Mouse (Mus musculus) myocyte (in vitro differentiated cells): ENCODE measurements around the gene Camkmt. TPM values are rescaled to one million over a fixed set of nuclear protein-coding genes. Genes with fewer than 3 reads are reported as not detected.

Experiments
- H3K27me3 ChIP-seq: one replicate; pipeline ENCODE4 v1.6.1; 2011; ENCODE audit not compliant: control insufficient read depth, insufficient read depth, insufficient read length
- H3K36me3 ChIP-seq: one replicate; pipeline ENCODE4 v1.6.1; 2011; ENCODE audit not compliant: control insufficient read depth, insufficient read depth
- H3K4me2 ChIP-seq: one replicate; pipeline ENCODE4 v1.6.1; 2011; ENCODE audit warnings: low read depth, control low read depth
- H3K4me3 ChIP-seq: one replicate; pipeline ENCODE4 v1.5.1; 2011; ENCODE audit warnings: mild to moderate bottlenecking, control low read depth, moderate library complexity
- H3K79me2 ChIP-seq: one replicate; pipeline ENCODE4 v1.6.1; 2011; ENCODE audit not compliant: control insufficient read depth, insufficient read depth
- H3ac ChIP-seq: one replicate; pipeline ENCODE4 v1.6.1; 2011; ENCODE audit not compliant: control insufficient read depth, insufficient read length
- CEBPB ChIP-seq: IDR thresholded peaks from 2 replicates; pipeline ENCODE4 v1.6.1; 2011; ENCODE audit warnings: mild to moderate bottlenecking, moderate library complexity; ENCODE audit not compliant: poor library complexity, insufficient read depth, severe bottlenecking
- E2F4 ChIP-seq: IDR thresholded peaks from one replicate; pipeline ENCODE4 v1.6.1; 2011; ENCODE audit warnings: mild to moderate bottlenecking, control low read depth, moderate library complexity; ENCODE audit not compliant: insufficient read depth
- MAX ChIP-seq: IDR thresholded peaks from one replicate; pipeline ENCODE4 v1.6.1; 2011; ENCODE audit warnings: low read depth, mild to moderate bottlenecking, control low read depth
- MYOD1 ChIP-seq, 3 experiments: IDR thresholded peaks; one replicate each; pipeline ENCODE4 v1.6.1; 2011; ENCODE audit warnings: control low read depth in 2 of 3, low read depth in 2 of 3, mild to moderate bottlenecking in 2 of 3, moderate library complexity in 1 of 3; ENCODE audit not compliant: insufficient read length in 2 of 3, control insufficient read depth in 1 of 3
- MYOG ChIP-seq, 3 experiments: IDR thresholded peaks; one replicate each; pipeline ENCODE4 v1.6.1; 2011; ENCODE audit warnings: control low read depth in 2 of 3, low read depth in 2 of 3, mild to moderate bottlenecking in 2 of 3; ENCODE audit not compliant: insufficient read length in 2 of 3, control insufficient read depth in 1 of 3, insufficient read depth in 1 of 3
- POLR2A ChIP-seq: IDR thresholded peaks from one replicate; pipeline ENCODE4 v1.6.1; 2011; ENCODE audit warnings: low read depth, mild to moderate bottlenecking, control low read depth, moderate library complexity; ENCODE audit not compliant: insufficient read length
- POLR2AphosphoS2 ChIP-seq: IDR thresholded peaks from one replicate; pipeline ENCODE4 v1.6.1; 2011; ENCODE audit warnings: low read depth, control low read depth; ENCODE audit not compliant: insufficient read length
- REST ChIP-seq: IDR thresholded peaks from one replicate; pipeline ENCODE4 v1.6.1; 2011; ENCODE audit warnings: mild to moderate bottlenecking, control low read depth, moderate library complexity; ENCODE audit not compliant: insufficient read depth, insufficient read length
- SRF ChIP-seq: IDR thresholded peaks from one replicate; pipeline ENCODE4 v1.6.1; 2011; ENCODE audit warnings: low read depth; ENCODE audit not compliant: control insufficient read depth, insufficient read length
- TCF12 ChIP-seq: IDR thresholded peaks from one replicate; pipeline ENCODE4 v1.6.1; 2011; ENCODE audit warnings: mild to moderate bottlenecking, control low read depth; ENCODE audit not compliant: poor library complexity, insufficient read depth, severe bottlenecking
- TCF3 ChIP-seq: IDR thresholded peaks from one replicate; pipeline ENCODE4 v1.6.1; 2011; ENCODE audit warnings: low read depth, control low read depth; ENCODE audit not compliant: insufficient read length
- USF1 ChIP-seq: IDR thresholded peaks from one replicate; pipeline ENCODE4 v1.6.1; 2011; ENCODE audit warnings: low read depth, mild to moderate bottlenecking, control low read depth, moderate library complexity
- polyA plus RNA-seq: library from polyadenylated mRNA; unstranded; fragments of >200 nt; fragmentation: generic; extraction: Trizol; gene quantifications from one replicate; pipeline ENCODE4 v1.2.1, GENCODE M21; 2012; ENCODE audit warnings: missing spikeins

Gene Camkmt
- polyA plus RNA-seq, result 1.4 TPM

DNA sequence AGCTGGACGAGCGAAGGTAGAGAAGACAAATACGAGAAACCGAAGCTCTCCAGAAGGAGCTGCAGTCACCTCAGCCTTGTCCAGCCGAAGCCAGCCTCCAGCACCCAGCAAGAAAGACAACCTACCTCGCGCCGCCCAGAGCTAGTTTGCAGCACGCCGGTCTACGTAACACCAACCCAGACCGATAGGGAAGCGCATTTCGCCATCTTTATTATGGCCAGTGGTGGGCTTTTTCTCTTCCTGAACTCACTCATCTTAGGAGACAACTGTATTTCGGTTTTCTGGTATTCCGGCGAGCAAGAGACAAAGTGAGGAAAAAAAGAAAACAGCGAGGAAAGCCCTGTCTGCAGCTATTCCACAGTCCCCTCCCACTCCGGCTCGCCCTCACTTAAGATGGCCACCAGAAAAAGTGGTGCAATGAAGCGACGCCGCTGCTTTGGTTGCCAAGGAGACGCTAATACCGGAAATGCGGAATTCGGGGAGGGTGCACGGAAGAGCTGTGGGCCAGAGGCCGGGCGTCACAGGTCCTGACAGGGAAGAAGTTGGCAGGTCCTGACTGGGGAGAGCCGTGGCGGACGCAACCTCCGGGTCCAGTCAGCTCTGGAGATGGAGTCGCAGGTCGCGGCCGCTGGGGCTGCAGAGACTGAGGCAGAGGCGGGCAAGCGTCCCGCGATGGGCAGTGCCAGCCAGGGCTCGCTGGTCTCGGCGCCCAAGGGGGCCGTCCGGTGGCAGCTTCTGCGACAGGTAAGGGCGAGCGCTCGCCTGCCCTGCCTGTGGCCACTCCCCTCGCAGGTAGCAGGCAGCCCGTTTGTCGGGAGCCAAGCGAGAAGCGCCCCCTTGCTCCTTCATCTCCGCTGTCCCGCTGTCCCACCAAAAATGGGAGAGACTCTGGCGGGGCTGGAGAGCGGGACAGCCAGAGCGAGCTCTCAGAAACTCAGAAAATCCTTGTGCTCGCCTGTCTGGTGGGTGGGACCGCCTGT lies at the start of gene Camkmt, which contains the start of gene Prepl:
Gene Camkmt, plus strand, starts transcription at position 433 of the 980 bp plus-strand sequence.
Gene Prepl, minus strand, starts transcription at position 122 of the 980 bp plus-strand sequence.
- peak within 1 kb of the TSS; percentile 68 for H3K4me3 ChIP-seq
- no peaks in the 10 kb centered on the region for H3K27me3 ChIP-seq
- TF ChIP-seq TCF12 (no peak), CEBPB (0 out of 2 replicates have a peak, but pooled peaks have one; percentile 66), SRF (peak; percentile 16), POLR2AphosphoS2 (peak; percentile 76), MYOD1 (IDR thresholded peaks at IDR 0.05; ENCODE audit: control insufficient read depth in 1 of 3, insufficient read length in 2 of 3, low read depth in 2 of 3) (peak in 1 of 3 experiments; percentile 4), POLR2A (peak; percentile 87), MYOG (IDR thresholded peaks at IDR 0.05; ENCODE audit: control insufficient read depth in 1 of 3, insufficient read depth in 1 of 3, insufficient read length in 2 of 3, low read depth in 2 of 3) (no peak), REST (no peak)
- H3K4me2 ChIP-seq, result peak within 1 kb of the TSS; percentile 84
- H3K36me3 ChIP-seq, result no peaks in the 10 kb centered on the region
- peak within 1 kb of the TSS; percentile 70 for H3ac ChIP-seq
- no peaks in the 10 kb centered on the region for H3K79me2 ChIP-seq

DNA sequence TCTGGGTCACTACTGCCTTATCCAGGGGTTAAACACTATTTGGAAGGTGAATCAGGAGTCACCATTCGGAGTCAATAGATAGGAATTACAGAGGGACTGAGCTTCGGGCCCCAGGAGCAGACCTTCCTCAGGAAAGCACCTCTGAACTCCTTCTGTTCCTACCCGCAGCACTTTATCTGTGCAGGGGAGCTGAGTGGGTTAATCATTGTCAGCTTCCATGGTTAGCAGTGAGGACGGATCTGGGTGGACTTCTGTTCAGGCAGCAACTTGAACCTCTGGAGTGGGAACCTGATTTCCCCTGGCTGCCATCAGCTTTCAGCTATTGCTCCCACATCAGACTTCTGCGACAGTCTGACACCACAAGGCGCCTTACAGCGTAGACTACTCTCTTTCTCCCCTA lies 49.4 kb upstream of the Camkmt start:
- H3ac ChIP-seq, result no peak overlapping the region
- H3K4me2 ChIP-seq, result no peak overlapping the region
- TF ChIP-seq POLR2A, result no peak
- no peak for TF ChIP-seq MYOD1 (IDR thresholded peaks at IDR 0.05; ENCODE audit: control insufficient read depth in 1 of 3, insufficient read length in 2 of 3, low read depth in 2 of 3)
- no peak for TF ChIP-seq MYOG (IDR thresholded peaks at IDR 0.05; ENCODE audit: control insufficient read depth in 1 of 3, insufficient read depth in 1 of 3, insufficient read length in 2 of 3, low read depth in 2 of 3)
- no peak for TF ChIP-seq USF1
- no peak for TF ChIP-seq E2F4
- TF ChIP-seq POLR2AphosphoS2, result no peak
- no peak for TF ChIP-seq SRF
- no peak for TF ChIP-seq TCF12
- no peak for TF ChIP-seq TCF3
- TF ChIP-seq REST, result no peak
- TF ChIP-seq CEBPB, result no peak
- no peak for TF ChIP-seq MAX
- H3K4me3 ChIP-seq, result no peak overlapping the region
- no peaks in the 10 kb centered on the region for H3K36me3 ChIP-seq
- H3K27me3 ChIP-seq, result no peaks in the 10 kb centered on the region
- no peaks in the 10 kb centered on the region for H3K79me2 ChIP-seq

DNA sequence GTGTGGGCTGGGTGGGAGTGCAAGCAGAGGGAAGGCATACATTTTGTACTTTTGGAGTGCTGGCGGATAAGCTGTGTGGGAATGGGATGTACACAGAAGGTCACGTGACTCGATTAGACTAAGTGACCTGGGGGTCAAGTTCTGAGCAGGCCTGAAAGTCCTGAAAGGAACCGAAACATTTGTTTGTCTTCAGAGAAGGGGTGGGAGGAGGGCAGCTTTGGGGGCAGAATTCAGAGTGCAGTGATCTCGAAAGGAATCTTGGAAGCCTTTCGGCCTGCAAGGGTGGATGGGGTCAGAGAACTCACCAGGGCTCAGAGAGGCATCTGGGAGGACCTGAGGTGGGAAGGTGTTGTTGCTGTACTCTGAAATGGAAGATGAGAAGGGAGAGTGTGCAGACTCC lies 47.9 kb upstream of the Camkmt start:
- no peak for TF ChIP-seq SRF
- no peak for TF ChIP-seq TCF3
- no peak for TF ChIP-seq POLR2A
- TF ChIP-seq USF1, result no peak
- no peak for TF ChIP-seq REST
- no peak for TF ChIP-seq MAX
- TF ChIP-seq MYOD1 (IDR thresholded peaks at IDR 0.05; ENCODE audit: control insufficient read depth in 1 of 3, insufficient read length in 2 of 3, low read depth in 2 of 3), result no peak
- TF ChIP-seq CEBPB, result no peak
- no peak for TF ChIP-seq POLR2AphosphoS2
- TF ChIP-seq MYOG (IDR thresholded peaks at IDR 0.05; ENCODE audit: control insufficient read depth in 1 of 3, insufficient read depth in 1 of 3, insufficient read length in 2 of 3, low read depth in 2 of 3), result no peak
- no peak for TF ChIP-seq TCF12
- Histone ChIP-seq H3K4me3 (no peak overlapping the region), H3K4me2 (no peak overlapping the region), H3K36me3 (no peaks in the 10 kb centered on the region), H3ac (no peak overlapping the region), H3K27me3 (no peaks in the 10 kb centered on the region), H3K79me2 (no peaks in the 10 kb centered on the region)

- TF ChIP-seq MYOG (IDR thresholded peaks at IDR 0.05; ENCODE audit: control insufficient read depth in 1 of 3, insufficient read depth in 1 of 3, insufficient read length in 2 of 3, low read depth in 2 of 3), result peak in 2 of 3 experiments; percentile 7 to 56
- TF ChIP-seq REST, result no peak
- TF ChIP-seq SRF, result no peak
- TF ChIP-seq TCF3, result no peak
- TF ChIP-seq POLR2A, result no peak
- TF ChIP-seq POLR2AphosphoS2, result no peak
- TF ChIP-seq CEBPB, result no peak
- TF ChIP-seq E2F4, result no peak
- TF ChIP-seq TCF12, result no peak
- no peak for TF ChIP-seq MAX
- TF ChIP-seq USF1, result no peak
- TF ChIP-seq MYOD1 (IDR thresholded peaks at IDR 0.05; ENCODE audit: control insufficient read depth in 1 of 3, insufficient read length in 2 of 3, low read depth in 2 of 3), result peak in 1 of 3 experiments; percentile 19
- no peak overlapping the region for H3K4me3 ChIP-seq
- no peaks in the 10 kb centered on the region for H3K79me2 ChIP-seq
- no peaks in the 10 kb centered on the region for H3K36me3 ChIP-seq
- no peak overlapping the region for H3ac ChIP-seq
- H3K4me2 ChIP-seq, result no peak overlapping the region
- no peaks in the 10 kb centered on the region for H3K27me3 ChIP-seq
Measured at GRCm38 (mm10) chr17:85043404-85043816, 46.9 kb upstream of the Camkmt start.
